Mouse (Mus musculus) heart, adult 2 months (tissue): ENCODE data around the gene Prcc. TPM values are rescaled to one million over a fixed set of nuclear protein-coding genes. Genes with fewer than 3 reads are reported as not detected.
"Not testable (repeated sequence)": the region's sequence is repeated elsewhere in the genome, so short reads cannot be mapped to it uniquely, and the experiment has no call there.

Experiments used
- DNase-seq, 2 experiments: peaks; one replicate each; pipeline ENCODE4 v3.0.0; 2021
- H3K27ac ChIP-seq: fragments of 200-600 bp; 2 replicates; pipeline ENCODE4 v1.8.1; 2022
- H3K27me3 ChIP-seq: fragments of 200-500 bp; 2 replicates; pipeline ENCODE4 v1.6.1; 2012; ENCODE audit warnings: mild to moderate bottlenecking, low read length, inconsistent platforms, mixed read lengths; ENCODE audit not compliant: control insufficient read depth, insufficient read depth
- H3K36me3 ChIP-seq: fragments of 200-500 bp; 2 replicates; pipeline ENCODE4 v1.6.1; 2012; ENCODE audit warnings: low read length, inconsistent platforms; ENCODE audit not compliant: control insufficient read depth, insufficient read depth
- H3K4me1 ChIP-seq: fragments of 200-500 bp; 2 replicates; pipeline ENCODE4 v1.6.1; 2011; ENCODE audit warnings: low read length; ENCODE audit not compliant: control insufficient read depth, insufficient read depth
- H3K4me3 ChIP-seq: fragments of 200-600 bp; 2 replicates; pipeline ENCODE4 v1.8.1; 2022
- H3K79me2 ChIP-seq: fragments of 200-500 bp; replicated peaks from 2 replicates; pipeline ENCODE4 v1.6.1; 2012; ENCODE audit warnings: mild to moderate bottlenecking, inconsistent platforms, low read length, moderate library complexity, mixed read lengths; ENCODE audit not compliant: control insufficient read depth, insufficient read depth
- H3K9ac ChIP-seq: fragments of 200-500 bp; 2 replicates; pipeline ENCODE4 v1.6.1; 2012; ENCODE audit warnings: low read depth, mild to moderate bottlenecking, control low read depth, inconsistent platforms, low read length, mixed read lengths
- CTCF ChIP-seq: fragments of 200-600 bp; IDR thresholded peaks from 2 replicates; pipeline ENCODE4 v1.8.1; 2022; ENCODE audit warnings: antibody characterized with exemption, mild to moderate bottlenecking, moderate library complexity
- EP300 ChIP-seq: fragments of 200-500 bp; IDR thresholded peaks from 2 replicates; pipeline ENCODE4 v1.6.1; 2011; ENCODE audit warnings: low read depth, low read length, control low read depth; ENCODE audit not compliant: insufficient read depth
- POLR2A ChIP-seq: fragments of 200-500 bp; IDR thresholded peaks from 2 replicates; pipeline ENCODE4 v1.6.1; 2011; ENCODE audit warnings: mild to moderate bottlenecking, low read depth, low read length, control low read depth; ENCODE audit not compliant: insufficient read depth
- WGBS: fragments of 180-500 bp; shearing (Covaris S2); methylation state at CpG from one replicate; pipeline ENCODE4 v1.1.7; 2018; 5-methylcytosine and 5-hydroxymethylcytosine counted together
- intact Hi-C: fragments of 180-260 bp; cut with DNase I; formaldehyde crosslinking; loops from one replicate; pipeline ENCODE4 v1.15.1; 2025
- polyA plus RNA-seq: library from polyadenylated mRNA; depleted of rRNA; stranded (reverse); fragments of >200 nt; gene quantifications from 2 replicates; pipeline ENCODE4 v1.2.3, GENCODE M21; 2012
- total RNA-seq, 2 experiments: library from RNA; stranded (reverse); gene quantifications; 2 replicates each; pipeline ENCODE4 v1.2.3; 2021

Prcc gene
- total and polyA plus RNA-seq, 3 experiments: 27.6 to 50.7 (median 46.7) TPM

DNA sequence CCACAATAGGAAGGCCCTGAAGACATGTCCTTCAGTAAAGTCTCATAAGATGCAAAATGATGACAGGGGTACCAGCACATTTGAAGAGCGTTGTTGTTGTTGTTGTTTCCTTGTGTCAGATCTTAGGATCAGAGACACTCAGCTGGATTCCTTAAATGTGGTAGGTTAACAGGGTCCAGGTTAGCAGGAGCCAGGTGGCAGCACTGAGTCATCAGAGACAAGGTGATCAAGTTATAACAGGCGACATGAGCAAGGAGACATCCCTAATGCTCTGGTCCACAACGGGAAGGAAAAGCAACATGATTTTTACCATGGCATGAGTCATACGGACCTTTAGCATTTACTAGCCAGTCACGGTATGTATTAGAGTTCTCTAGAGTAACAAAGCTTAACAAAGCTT lies 51.9 kb downstream of the Prcc start:
- intact Hi-C loops: no loop called here
- no peaks in the 10 kb centered on the region for H3K27me3 ChIP-seq
- no peaks in the 10 kb centered on the region for H3K36me3 ChIP-seq
- TF ChIP-seq POLR2A (no peak), CTCF (peak; percentile 29)
- 58% methylated on average over 5 of the region's 5 CpGs for WGBS
- H3K4me3 ChIP-seq: no peak overlapping the region
- no peaks in the 10 kb centered on the region for H3K79me2 ChIP-seq
- no peak for DNase-seq
- no peak overlapping the region for H3K27ac ChIP-seq
- H3K4me1 ChIP-seq: no peaks in the 10 kb centered on the region
- no peak overlapping the region for H3K9ac ChIP-seq

DNA sequence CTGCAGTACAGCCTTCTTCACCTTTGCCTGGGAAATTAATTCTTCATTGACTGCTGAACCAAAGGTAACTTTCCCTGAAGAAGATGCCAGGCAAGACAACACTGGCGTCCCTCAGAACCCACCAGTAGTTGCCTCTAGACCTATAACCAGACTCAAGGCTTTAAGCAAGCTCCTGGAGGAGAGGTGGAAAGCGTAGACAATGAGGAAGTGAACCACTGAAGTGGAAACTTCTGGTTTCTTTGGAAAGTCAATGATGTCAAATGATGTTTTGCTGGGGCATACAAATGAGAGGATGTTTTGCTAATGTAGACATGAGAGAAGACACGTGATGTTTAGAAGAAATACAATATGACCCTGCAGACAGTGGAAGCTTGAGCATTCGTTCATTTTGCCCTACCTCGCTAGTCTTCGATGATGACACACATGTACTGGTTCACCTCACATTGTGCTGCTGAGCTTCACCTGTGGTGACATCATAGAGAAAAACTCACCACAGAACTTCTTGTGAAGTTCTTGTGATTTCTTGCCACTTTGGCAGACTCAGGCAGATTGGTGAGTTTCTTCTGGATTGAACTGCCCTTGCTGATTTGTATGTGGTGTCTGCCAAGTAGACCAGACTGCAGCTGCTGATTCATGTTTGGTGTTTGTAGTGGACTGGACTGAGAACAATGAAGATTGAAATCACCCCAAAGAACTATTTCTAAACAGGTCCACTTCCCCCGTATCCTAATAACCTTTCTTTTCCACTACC lies 53.1 kb downstream of the Prcc start:
- Histone ChIP-seq H3K36me3 (no peaks in the 10 kb centered on the region), H3K27me3 (no peaks in the 10 kb centered on the region), H3K9ac (no peak overlapping the region), H3K4me1 (no peaks in the 10 kb centered on the region), H3K4me3 (no peak overlapping the region), H3K27ac (no peak overlapping the region), H3K79me2 (no peaks in the 10 kb centered on the region)
- 73% methylated on average over 7 of the region's 7 CpGs for WGBS
- TF ChIP-seq CTCF: no peak
- TF ChIP-seq EP300: no peak
- TF ChIP-seq POLR2A: no peak
- DNase-seq: no peak
- intact Hi-C loops: no loop called here

DNA sequence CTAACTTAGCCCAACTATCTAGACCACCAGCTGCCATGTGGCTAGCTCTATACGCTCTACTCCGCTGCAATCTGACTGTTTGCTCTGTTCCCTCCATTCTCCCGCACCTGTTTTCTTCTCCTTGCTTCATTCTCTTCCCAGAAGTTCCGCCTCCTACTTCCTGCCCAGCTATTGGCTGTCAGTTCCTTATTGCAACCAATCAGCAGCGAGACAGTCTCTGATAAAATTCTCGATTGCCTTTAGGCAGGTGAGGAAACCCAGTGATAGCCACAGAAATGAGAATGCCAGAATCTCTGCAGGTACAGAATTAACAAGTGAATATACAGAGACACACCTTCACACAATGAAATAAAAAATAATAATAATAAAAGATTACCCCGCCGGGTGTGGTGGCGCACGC lies 56.4 kb downstream of the Prcc start:
- WGBS: 48% methylated on average over 10 of the region's 10 CpGs
- Histone ChIP-seq H3K9ac (no peak overlapping the region), H3K4me1 (no peaks in the 10 kb centered on the region), H3K36me3 (no peaks in the 10 kb centered on the region), H3K27ac (no peak overlapping the region), H3K4me3 (no peak overlapping the region), H3K79me2 (no peaks in the 10 kb centered on the region), H3K27me3 (no peaks in the 10 kb centered on the region)
- TF ChIP-seq CTCF (no peak), EP300 (no peak), POLR2A (no peak)
- no peak for DNase-seq
- intact Hi-C loops: no loop called here

DNA sequence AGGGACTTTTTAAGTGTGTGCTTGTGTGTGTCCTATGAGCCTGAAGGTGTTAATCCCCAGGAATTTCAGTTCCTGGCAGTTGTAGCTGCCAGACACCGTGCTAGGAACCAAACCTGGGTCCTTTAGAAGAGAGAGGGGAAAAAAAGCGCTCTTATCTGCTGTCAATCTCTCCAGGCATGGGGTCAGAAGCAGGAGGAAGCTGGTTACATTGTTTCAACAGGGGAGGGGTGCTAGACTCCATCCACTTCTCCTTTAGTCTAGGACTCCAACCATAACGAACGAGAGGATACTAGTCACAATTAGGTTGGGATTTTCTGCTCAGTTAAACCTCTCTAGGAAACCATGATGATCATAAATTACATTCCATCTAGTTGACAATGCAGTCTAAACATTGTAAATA lies 57.0 kb downstream of the Prcc start:
- no peak overlapping the region for H3K9ac ChIP-seq
- H3K4me1 ChIP-seq: no peaks in the 10 kb centered on the region
- H3K27ac ChIP-seq: no peak overlapping the region
- 29% methylated on average over 4 of the region's 4 CpGs for WGBS
- H3K79me2 ChIP-seq: no peaks in the 10 kb centered on the region
- no peak for DNase-seq
- intact Hi-C loops: no loop called here
- H3K4me3 ChIP-seq: no peak overlapping the region
- no peaks in the 10 kb centered on the region for H3K27me3 ChIP-seq
- TF ChIP-seq EP300 (no peak), CTCF (no peak)
- H3K36me3 ChIP-seq: no peaks in the 10 kb centered on the region

DNA sequence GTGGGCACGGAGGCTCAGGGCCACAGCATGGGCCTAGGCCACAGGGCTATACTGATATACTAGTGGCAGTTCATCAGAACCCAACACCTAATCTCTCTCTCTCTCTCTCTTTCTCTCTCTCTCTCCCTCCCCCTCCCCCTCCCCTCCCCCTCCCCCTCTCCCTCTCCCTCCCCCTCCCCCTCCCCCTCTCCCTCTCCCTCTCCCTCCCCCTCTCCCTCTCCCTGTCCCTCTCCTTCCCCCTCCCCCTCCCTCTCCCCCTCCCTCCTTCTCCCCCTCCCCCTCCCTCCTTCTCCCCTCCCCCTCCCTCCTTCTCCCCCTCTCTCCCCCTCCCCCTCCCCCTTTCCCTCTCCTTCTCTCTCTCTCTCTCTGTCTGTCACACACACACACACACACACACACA lies 61.2 kb downstream of the Prcc start, which contains the start of gene Pear1:
Gene Pear1 (minus strand): TSS at position 101 of the 400 bp plus-strand sequence.
- H3K9ac ChIP-seq, intact Hi-C loops, H3K27me3 ChIP-seq, H3K27ac ChIP-seq, H3K36me3 ChIP-seq, H3K79me2 ChIP-seq, H3K4me3 ChIP-seq, DNase-seq, H3K4me1 ChIP-seq: not testable (repeated sequence)
- 78% methylated on average over 1 of the region's 1 CpGs for WGBS

DNA sequence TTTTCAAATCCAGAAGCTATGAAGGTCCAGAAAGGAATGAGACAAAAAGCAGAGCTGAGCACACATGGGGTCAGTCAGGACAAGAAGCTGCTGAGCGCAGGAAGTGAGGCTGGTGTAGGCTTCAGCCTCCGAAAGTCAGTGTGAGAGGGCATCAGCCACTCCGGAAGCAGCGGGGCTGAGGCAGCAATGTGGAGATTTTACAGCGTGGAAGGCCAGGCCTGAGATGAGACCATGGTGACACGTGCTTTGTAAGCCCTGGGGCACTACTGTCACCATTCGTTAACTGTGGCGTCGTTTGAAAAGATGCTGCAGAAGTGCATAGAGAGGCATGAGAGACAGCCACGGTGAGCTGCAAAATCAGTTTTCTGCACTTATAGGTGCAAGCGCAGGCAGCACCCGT lies 67.2 kb downstream of the Prcc start:
- intact Hi-C loops: loop anchor here (5.0 kb wide), 1 partner anchor 61 kb away; no protein-coding TSS in a partner anchor
- no peaks in the 10 kb centered on the region for H3K27me3 ChIP-seq
- no peak for DNase-seq
- no peak overlapping the region for H3K9ac ChIP-seq
- no peak overlapping the region for H3K27ac ChIP-seq
- no peaks in the 10 kb centered on the region for H3K79me2 ChIP-seq
- TF ChIP-seq POLR2A (no peak), CTCF (no peak), EP300 (no peak)
- 78% methylated on average over 12 of the region's 12 CpGs for WGBS
- no peak overlapping the region for H3K4me3 ChIP-seq
- H3K36me3 ChIP-seq: no peaks in the 10 kb centered on the region
- H3K4me1 ChIP-seq: peaks cover 1% of the 10 kb centered on the region; the same call in 1 of the 2 replicates
